Mouse (Mus musculus) forebrain, embryonic 11.5 days (tissue): ENCODE results near the gene Clec2i. TPM values are rescaled to one million over a fixed set of nuclear protein-coding genes. Genes with fewer than 3 reads are reported as not detected.
"Not testable (repeated sequence)": the region's sequence is repeated elsewhere in the genome, so short reads cannot be mapped to it uniquely, and the experiment has no call there.

Experiments used
- ATAC-seq: fragments of 200-750 bp; cut with Nextera tagmentation; replicated peaks from 2 replicates; pipeline ENCODE4 v1.8.0; 2017; ENCODE audit warnings: moderate TSS enrichment; ENCODE audit not compliant: low FRiP score
- DNase-seq: peaks from one replicate; pipeline ENCODE4 v3.0.0-alpha.2; 2017; ENCODE audit warnings: low spot score
- H3K27ac ChIP-seq: fragments of 300-500 bp; sonication (generic); 2 replicates; pipeline ENCODE4 v1.5.1; 2014; ENCODE audit warnings: low read depth, low read length
- H3K27me3 ChIP-seq: fragments of 300-500 bp; sonication (generic); 2 replicates; pipeline ENCODE4 v1.6.1; 2014; ENCODE audit warnings: mild to moderate bottlenecking, low read length, mixed read lengths; ENCODE audit not compliant: control insufficient read depth, insufficient read depth
- H3K36me3 ChIP-seq: fragments of 300-500 bp; sonication (generic); 2 replicates; pipeline ENCODE4 v1.6.1; 2014; ENCODE audit warnings: mild to moderate bottlenecking, low read length, moderate library complexity, mixed read lengths; ENCODE audit not compliant: control insufficient read depth, insufficient read depth
- H3K4me1 ChIP-seq: fragments of 300-500 bp; sonication (generic); replicated peaks from 2 replicates; pipeline ENCODE4 v1.6.1; 2014; ENCODE audit warnings: low read length, mixed read lengths; ENCODE audit not compliant: control insufficient read depth, insufficient read depth
- H3K4me2 ChIP-seq: fragments of 300-500 bp; sonication (generic); 2 replicates; pipeline ENCODE4 v1.6.1; 2014; ENCODE audit warnings: low read depth, mild to moderate bottlenecking, low read length, moderate library complexity, mixed read lengths; ENCODE audit not compliant: severe bottlenecking
- H3K4me3 ChIP-seq: fragments of 300-500 bp; sonication (generic); 2 replicates; pipeline ENCODE4 v1.5.1; 2014; ENCODE audit warnings: low read depth, low read length
- H3K9ac ChIP-seq: fragments of 300-500 bp; sonication (generic); 2 replicates; pipeline ENCODE4 v1.6.1; 2014; ENCODE audit warnings: low read length
- H3K9me3 ChIP-seq: fragments of 300-500 bp; sonication (generic); 2 replicates; pipeline ENCODE4 v1.6.1; 2016; ENCODE audit warnings: low read length, mixed read lengths; ENCODE audit not compliant: control insufficient read depth
- WGBS: fragments of 180-500 bp; shearing (Covaris S2); extraction: QIAGEN DNeasy Blood & Tissue Kit; methylation state at CpG from one replicate; pipeline ENCODE4 v1.1.7; 2014; 5-methylcytosine and 5-hydroxymethylcytosine counted together
- polyA plus RNA-seq: library from polyadenylated mRNA; unstranded; fragments of >200 nt; fragmentation: Nextera tagmentation; extraction: Ambion mirVana; gene quantifications from 2 replicates; pipeline ENCODE4 v1.2.1, GENCODE M21; 2014

Gene Clec2i
- polyA plus RNA-seq: not detected in 2 replicates

- H3K27ac ChIP-seq, H3K4me3 ChIP-seq, H3K4me1 ChIP-seq, DNase-seq, H3K4me2 ChIP-seq, H3K27me3 ChIP-seq, H3K9me3 ChIP-seq, H3K9ac ChIP-seq, H3K36me3 ChIP-seq, ATAC-seq: not testable (repeated sequence)
- WGBS: 91% methylated on average over 6 of the region's 6 CpGs
Measured at GRCm38 (mm10) chr6:128887091-128887790, at the start of gene Clec2i. Gene Clec2i, plus strand, starts transcription at chr6:128887588.

- peak; percentile 71 for ATAC-seq
- Histone ChIP-seq H3K9ac (peak overlapping the region; percentile 85), H3K4me3 (peak overlapping the region; percentile 76), H3K36me3 (no peaks in the 10 kb centered on the region), H3K27ac (peak overlapping the region; percentile 77), H3K27me3 (no peaks in the 10 kb centered on the region), H3K9me3 (no peaks in the 10 kb centered on the region), H3K4me1 (peaks cover 7% of the 10 kb centered on the region; the same call in 1 of the 2 replicates), H3K4me2 (peak overlapping the region; percentile 68)
- WGBS: under 1% methylated on average over 49 of the region's 49 CpGs
- DNase-seq: peak; percentile 93
Measured at GRCm38 (mm10) chr6:128838342-128839265, 48.8 kb upstream of the Clec2i start.

GRCm38 (mm10) chr6:128839266-128839771 is 48.1 kb upstream of the Clec2i start:
- no peaks in the 10 kb centered on the region for H3K9me3 ChIP-seq
- no peaks in the 10 kb centered on the region for H3K36me3 ChIP-seq
- no peaks in the 10 kb centered on the region for H3K27me3 ChIP-seq
- peak overlapping the region; percentile 68 for H3K4me2 ChIP-seq
- DNase-seq (peak; percentile 89), ATAC-seq (peak; percentile 14)
- peaks cover 10% of the 10 kb centered on the region; the same call in 1 of the 2 replicates for H3K4me1 ChIP-seq
- peak overlapping the region; percentile 52 for H3K9ac ChIP-seq
- WGBS: under 1% methylated on average over 17 of the region's 17 CpGs
- H3K4me3 ChIP-seq: peak overlapping the region; percentile 76
- peak overlapping the region; percentile 57 for H3K27ac ChIP-seq

GRCm38 (mm10) chr6:128839921-128840320 is 47.5 kb upstream of the Clec2i start:
- ATAC-seq: no peak
- Histone ChIP-seq H3K4me1 (peaks cover 11% of the 10 kb centered on the region; the same call in 1 of the 2 replicates), H3K27me3 (no peaks in the 10 kb centered on the region), H3K4me3 (peak overlapping the region; percentile 76; the same call in 1 of the 2 replicates), H3K36me3 (no peaks in the 10 kb centered on the region), H3K9ac (no peak overlapping the region), H3K9me3 (no peaks in the 10 kb centered on the region), H3K4me2 (peak overlapping the region; percentile 68; the same call in 1 of the 2 replicates), H3K27ac (no peak overlapping the region)
- WGBS: 70% methylated on average over 7 of the region's 7 CpGs
- DNase-seq: peak; percentile 47

- 85% methylated on average over 3 of the region's 3 CpGs for WGBS
- not testable (repeated sequence) for H3K36me3 ChIP-seq, H3K9ac ChIP-seq, H3K27ac ChIP-seq, H3K9me3 ChIP-seq, DNase-seq, ATAC-seq, H3K4me3 ChIP-seq, H3K4me2 ChIP-seq, H3K27me3 ChIP-seq
- H3K4me1 ChIP-seq: peaks cover 11% of the 10 kb centered on the region; the same call in 1 of the 2 replicates
Measured at GRCm38 (mm10) chr6:128840669-128841068, 46.7 kb upstream of the Clec2i start.

- H3K4me3 ChIP-seq: peak overlapping the region; percentile 76
- no peaks in the 10 kb centered on the region for H3K27me3 ChIP-seq
- ATAC-seq: no peak
- no peak overlapping the region for H3K27ac ChIP-seq
- H3K4me2 ChIP-seq: peak overlapping the region; percentile 59; the same call in 1 of the 2 replicates
- 46% methylated on average over 4 of the region's 4 CpGs for WGBS
- DNase-seq: peak; percentile 53
- H3K9ac ChIP-seq: no peak overlapping the region; the same call in 1 of the 2 replicates
- H3K9me3 ChIP-seq: no peaks in the 10 kb centered on the region
- H3K4me1 ChIP-seq: peaks cover 11% of the 10 kb centered on the region; the same call in 1 of the 2 replicates
- H3K36me3 ChIP-seq: no peaks in the 10 kb centered on the region
Measured at GRCm38 (mm10) chr6:128841327-128842089, 45.9 kb upstream of the Clec2i start.

GRCm38 (mm10) chr6:128842356-128842944 is 44.9 kb upstream of the Clec2i start:
- Histone ChIP-seq H3K27ac (peak overlapping the region; percentile 62; the same call in 1 of the 2 replicates), H3K9ac (peak overlapping the region; percentile 73), H3K4me2 (peak overlapping the region; percentile 59), H3K4me1 (peaks cover 9% of the 10 kb centered on the region; the same call in 1 of the 2 replicates), H3K4me3 (peak overlapping the region; percentile 76), H3K9me3 (no peaks in the 10 kb centered on the region), H3K27me3 (no peaks in the 10 kb centered on the region), H3K36me3 (no peaks in the 10 kb centered on the region)
- no peak for ATAC-seq
- under 1% methylated on average over 20 of the region's 20 CpGs for WGBS
- DNase-seq: no peak
